Mouse (Mus musculus) liver, embryonic 14.5 days (tissue): Measurements from ENCODE around the gene St6galnac5. TPM values are rescaled to one million over a fixed set of nuclear protein-coding genes. Genes with fewer than 3 reads are reported as not detected.

ENCODE experiments used
- ATAC-seq: fragments of 200-750 bp; cut with Nextera tagmentation; 2 replicates; pipeline ENCODE4 v1.8.0; 2017; ENCODE audit warnings: moderate number of reproducible peaks, mild to moderate bottlenecking, moderate library complexity; ENCODE audit not compliant: insufficient read depth
- DNase-seq, 3 experiments: peaks; one replicate each; pipeline ENCODE4 v3.0.0-alpha.2; 2012 to 2013; ENCODE audit warnings: low read depth in 3 of 3, low spot score in 3 of 3
- H3K27ac ChIP-seq: fragments of 300-500 bp; sonication (generic); 2 replicates; pipeline ENCODE4 v1.5.1; 2014; ENCODE audit warnings: moderate library complexity, mild to moderate bottlenecking, control low read depth, inconsistent platforms
- H3K27me3 ChIP-seq: fragments of 300-500 bp; sonication (generic); 2 replicates; pipeline ENCODE4 v1.6.1; 2014; ENCODE audit warnings: mild to moderate bottlenecking, low read length, moderate library complexity; ENCODE audit not compliant: control insufficient read depth, insufficient read depth
- H3K36me3 ChIP-seq: fragments of 300-500 bp; sonication (generic); replicated peaks from 2 replicates; pipeline ENCODE4 v1.6.1; 2014; ENCODE audit warnings: low read depth; ENCODE audit not compliant: control insufficient read depth, insufficient read depth
- H3K4me1 ChIP-seq, 2 experiments: fragments of 200-500 bp in 1 of 2; fragments of 300-500 bp in 1 of 2; sonication (generic) in 1 of 2; replicated peaks; 2 replicates each; pipeline ENCODE4 v1.6.1; 2012 to 2014; ENCODE audit warnings: antibody characterized with exemption in 1 of 2, inconsistent platforms in 1 of 2, low read length in 1 of 2; ENCODE audit not compliant: control insufficient read depth in 2 of 2, insufficient read depth in 2 of 2
- H3K4me2 ChIP-seq: fragments of 300-500 bp; sonication (generic); 2 replicates; pipeline ENCODE4 v1.6.1; 2014; ENCODE audit warnings: low read depth, mild to moderate bottlenecking, control low read depth, moderate library complexity
- H3K4me3 ChIP-seq, 2 experiments: fragments of 200-500 bp in 1 of 2; fragments of 300-500 bp in 1 of 2; sonication (generic) in 1 of 2; 2 replicates each; pipeline ENCODE4 v1.5.1; 2012 to 2014; ENCODE audit warnings: low read depth in 2 of 2, low read length in 2 of 2, mild to moderate bottlenecking in 2 of 2, control low read depth in 1 of 2, inconsistent platforms in 1 of 2, moderate library complexity in 1 of 2; ENCODE audit not compliant: insufficient read depth in 1 of 2
- H3K9ac ChIP-seq: fragments of 300-500 bp; sonication (generic); replicated peaks from 2 replicates; pipeline ENCODE4 v1.6.1; 2014; ENCODE audit warnings: mild to moderate bottlenecking, control low read depth, moderate library complexity
- H3K9me3 ChIP-seq: fragments of 300-500 bp; sonication (generic); 2 replicates; pipeline ENCODE4 v1.6.1; 2016; ENCODE audit warnings: low read length, mixed read lengths; ENCODE audit not compliant: control insufficient read depth
- CTCF ChIP-seq: IDR thresholded peaks from 2 replicates; pipeline ENCODE4 v1.5.1; 2016; ENCODE audit warnings: antibody characterized with exemption, low read depth, control low read depth
- EP300 ChIP-seq: IDR thresholded peaks from 2 replicates; pipeline ENCODE4 v1.6.1; 2016; ENCODE audit warnings: antibody characterized with exemption, low read depth
- WGBS: fragments of 180-500 bp; shearing (Covaris S2); extraction: QIAGEN DNeasy Blood & Tissue Kit; methylation state at CpG from one replicate; pipeline ENCODE4 v1.1.7; 2014; ENCODE audit not compliant: insufficient replicate concordance; 5-methylcytosine and 5-hydroxymethylcytosine counted together
- polyA plus RNA-seq, 2 experiments: library from polyadenylated mRNA; depleted of rRNA in 1 of 2; stranded (reverse) in 1 of 2; unstranded in 1 of 2; fragments of >200 nt; fragmentation: Nextera tagmentation in 1 of 2; extraction: Ambion mirVana in 1 of 2; gene quantifications; 2 replicates each; pipeline versions ENCODE4 v1.2.1 to v1.2.3; 2012 to 2014

Gene St6galnac5
- polyA plus RNA-seq, 2 experiments, result 0.01 TPM; not detected in 1

DNA sequence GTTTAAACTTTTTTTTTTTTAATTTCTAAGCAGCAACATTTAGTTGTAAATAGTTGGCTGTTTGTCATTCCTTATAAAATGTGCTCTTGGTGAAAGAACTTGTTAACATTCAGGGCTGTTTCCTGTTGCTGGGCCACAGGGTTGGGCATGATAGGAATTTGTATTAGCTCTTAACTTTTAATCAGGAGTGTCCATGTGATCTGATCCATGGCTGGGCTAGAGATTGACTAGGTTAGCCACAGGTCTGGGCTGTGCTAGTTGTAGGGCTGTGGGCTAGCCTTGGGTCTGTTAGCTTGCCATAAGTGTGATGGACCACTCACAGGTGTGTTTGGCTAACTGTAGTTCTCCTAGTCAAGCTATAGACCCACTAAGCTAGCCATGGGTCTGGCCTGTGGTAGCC lies 138.1 kb downstream of the St6galnac5 start:
- Histone ChIP-seq H3K4me2 (no peak overlapping the region), H3K9me3 (no peaks in the 10 kb centered on the region), H3K4me1 (no peaks in the 10 kb centered on the region), H3K27me3 (no peaks in the 10 kb centered on the region), H3K27ac (no peak overlapping the region), H3K36me3 (no peaks in the 10 kb centered on the region), H3K4me3 (no peak overlapping the region), H3K9ac (no peak overlapping the region)
- TF ChIP-seq CTCF (no peak), EP300 (no peak)
- DNase-seq (no peak), ATAC-seq (no peak)

DNA sequence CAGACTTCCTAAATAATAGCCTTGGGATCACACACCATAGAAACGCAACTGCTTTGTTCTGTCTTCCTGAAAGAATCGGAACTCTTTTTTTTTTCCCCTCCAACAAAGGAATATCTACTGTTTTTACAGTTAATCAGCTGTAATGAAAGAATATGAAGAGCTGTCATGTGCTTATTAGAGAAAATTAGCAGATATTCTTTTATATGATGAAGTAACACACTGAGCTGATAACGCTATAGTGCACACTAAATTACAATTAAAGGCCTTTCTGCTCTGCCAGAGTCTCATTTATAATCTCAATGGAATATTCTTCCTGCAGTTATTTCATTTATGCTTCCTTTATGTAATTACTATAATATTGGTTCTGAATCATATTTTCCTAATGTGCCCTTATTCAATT lies 139.4 kb downstream of the St6galnac5 start:
- TF ChIP-seq EP300, result no peak
- no peak for TF ChIP-seq CTCF
- DNase-seq, result no peak
- WGBS, result 75% methylated on average over 3 of the region's 3 CpGs
- H3K9me3 ChIP-seq, result no peaks in the 10 kb centered on the region
- H3K4me1 ChIP-seq, result no peaks in the 10 kb centered on the region
- H3K36me3 ChIP-seq, result no peaks in the 10 kb centered on the region
- H3K9ac ChIP-seq, result no peak overlapping the region
- no peaks in the 10 kb centered on the region for H3K27me3 ChIP-seq
- no peak overlapping the region for H3K4me2 ChIP-seq
- no peak overlapping the region for H3K4me3 ChIP-seq
- ATAC-seq, result no peak
- H3K27ac ChIP-seq, result no peak overlapping the region

- H3K27ac ChIP-seq, result no peak overlapping the region
- WGBS, result 79% methylated on average over 6 of the region's 6 CpGs
- TF ChIP-seq CTCF (no peak), EP300 (no peak)
- H3K9ac ChIP-seq, result no peak overlapping the region
- H3K4me1 ChIP-seq, result no peaks in the 10 kb centered on the region
- no peaks in the 10 kb centered on the region for H3K36me3 ChIP-seq
- ATAC-seq (no peak), DNase-seq (no peak)
- no peaks in the 10 kb centered on the region for H3K27me3 ChIP-seq
- H3K9me3 ChIP-seq, result no peaks in the 10 kb centered on the region
- H3K4me3 ChIP-seq, result no peak overlapping the region
- no peak overlapping the region for H3K4me2 ChIP-seq
Observed at GRCm38 (mm10) chr3:152841264-152841663, 140.8 kb downstream of the St6galnac5 start.

DNA sequence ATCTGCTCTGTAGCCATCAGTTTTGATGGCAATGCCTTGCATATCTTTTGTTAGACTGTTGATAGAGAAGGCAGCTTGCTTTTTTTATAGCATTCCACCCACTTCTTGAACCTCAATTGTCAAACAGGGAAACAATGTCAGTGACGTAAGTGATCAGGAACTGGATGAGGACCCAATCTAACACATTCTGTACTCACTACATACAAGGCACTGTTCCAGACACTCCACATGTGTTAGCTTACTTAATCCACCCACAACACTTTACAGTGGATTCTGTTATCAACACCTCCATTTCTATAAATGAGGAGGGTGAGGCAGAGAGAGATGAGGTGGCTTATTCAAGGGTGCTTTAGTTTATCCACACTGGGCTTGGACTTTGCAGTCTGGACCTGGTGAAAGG lies 144.1 kb downstream of the St6galnac5 start:
- Histone ChIP-seq H3K9me3 (no peaks in the 10 kb centered on the region), H3K27me3 (no peaks in the 10 kb centered on the region), H3K4me3 (no peak overlapping the region), H3K27ac (no peak overlapping the region), H3K4me2 (no peak overlapping the region), H3K4me1 (no peaks in the 10 kb centered on the region), H3K9ac (no peak overlapping the region), H3K36me3 (no peaks in the 10 kb centered on the region)
- WGBS, result 68% methylated on average over 1 of the region's 1 CpGs
- no peak for DNase-seq
- no peak for ATAC-seq
- TF ChIP-seq CTCF (no peak), EP300 (no peak)

GRCm38 (mm10) chr3:152837407-152837806 lies 144.6 kb downstream of the St6galnac5 start:
- 42% methylated on average over 2 of the region's 2 CpGs for WGBS
- Histone ChIP-seq H3K27ac (no peak overlapping the region), H3K4me1 (no peaks in the 10 kb centered on the region), H3K4me3 (no peak overlapping the region), H3K27me3 (no peaks in the 10 kb centered on the region), H3K4me2 (no peak overlapping the region), H3K9me3 (no peaks in the 10 kb centered on the region), H3K36me3 (no peaks in the 10 kb centered on the region), H3K9ac (no peak overlapping the region)
- no peak for DNase-seq
- no peak for ATAC-seq
- TF ChIP-seq EP300 (no peak), CTCF (no peak)

- no peak for TF ChIP-seq CTCF
- TF ChIP-seq EP300, result no peak
- H3K9ac ChIP-seq, result no peak overlapping the region
- 64% methylated on average over 4 of the region's 4 CpGs for WGBS
- no peak overlapping the region for H3K4me3 ChIP-seq
- no peaks in the 10 kb centered on the region for H3K27me3 ChIP-seq
- ATAC-seq (no peak), DNase-seq (no peak)
- no peaks in the 10 kb centered on the region for H3K9me3 ChIP-seq
- no peak overlapping the region for H3K27ac ChIP-seq
- H3K4me1 ChIP-seq, result no peaks in the 10 kb centered on the region
- H3K36me3 ChIP-seq, result no peaks in the 10 kb centered on the region
- H3K4me2 ChIP-seq, result no peak overlapping the region
Observed at GRCm38 (mm10) chr3:152832436-152832835, 149.6 kb downstream of the St6galnac5 start.
